Comparison of ENCODE assay signal across 8 mouse cellular contexts in genomic region chr4:154024729-154025521, GRCm38 (mm10). TPM values are rescaled to one million over a fixed set of nuclear protein-coding genes. Genes with fewer than 3 reads are reported as not detected.
DNase-seq lines count a peak whose midpoint lies in the region; ATAC-seq and TF ChIP-seq lines count a peak whose summit lies in the region.

No protein-coding gene starts in this region.

- no peak for ATAC-seq in hindbrain, embryonic 13.5 days (ENCODE audit: low FRiP score)

- no peaks in the 10 kb centered on the region for H3K79me2 ChIP-seq in liver, adult 2 months (ENCODE audit: control insufficient read depth, insufficient read depth, low read length)

- H3K27ac ChIP-seq in cortical plate, adult 2 months (ENCODE audit: insufficient read depth, low read length): peak overlapping the region; percentile 83
- no peak overlapping the region for H3K27ac ChIP-seq in hindbrain, embryonic 13.5 days
- H3K27ac ChIP-seq in liver, adult 2 months (replicated peaks; ENCODE audit: insufficient read depth, low read depth, low read length): no peak overlapping the region
- H3K27ac ChIP-seq in small intestine, adult 2 months (ENCODE audit: insufficient read depth, low read depth, low read length): no peak overlapping the region

- peaks cover 43% of the 10 kb centered on the region for H3K27me3 ChIP-seq in hindbrain, embryonic 13.5 days
- H3K27me3 ChIP-seq in liver, adult 2 months (ENCODE audit: control insufficient read depth, insufficient read depth, low read length): no peaks in the 10 kb centered on the region
- no peaks in the 10 kb centered on the region for H3K27me3 ChIP-seq in small intestine, adult 2 months (ENCODE audit: control insufficient read depth, insufficient read depth, low read length)

- peak overlapping the region; percentile 59 for H3K4me2 ChIP-seq in hindbrain, embryonic 13.5 days

- no peak for TF ChIP-seq CTCF in cortical plate, adult 2 months (IDR thresholded peaks at IDR 0.05; ENCODE audit: extremely low read depth, insufficient read depth, low read length)
- no peak for TF ChIP-seq CTCF in liver, adult 2 months (IDR thresholded peaks at IDR 0.05; ENCODE audit: low read depth, low read length)
- no peak for TF ChIP-seq CTCF in small intestine, adult 2 months (IDR thresholded peaks at IDR 0.05; ENCODE audit: extremely low read depth, insufficient read length, insufficient replicate concordance, low read depth, low read length)

- H3K4me1 ChIP-seq in cortical plate, adult 2 months (ENCODE audit: control insufficient read depth, insufficient read depth, low read length): peaks cover 11% of the 10 kb centered on the region
- peaks cover 37% of the 10 kb centered on the region for H3K4me1 ChIP-seq in hindbrain, embryonic 13.5 days (replicated peaks)
- peaks cover 6% of the 10 kb centered on the region for H3K4me1 ChIP-seq in liver, adult 2 months (ENCODE audit: control insufficient read depth, insufficient read depth, low read length)
- H3K4me1 ChIP-seq in small intestine, adult 2 months (ENCODE audit: control insufficient read depth, insufficient read depth, insufficient read length, low read length): peaks cover 9% of the 10 kb centered on the region

- peak overlapping the region; percentile 20 for H3K4me3 ChIP-seq in cortical plate, adult 2 months (ENCODE audit: insufficient read depth, low read length)
- peak overlapping the region; percentile 29 for H3K4me3 ChIP-seq in hindbrain, embryonic 13.5 days
- peak overlapping the region; percentile 86 for H3K4me3 ChIP-seq in liver, adult 2 months (ENCODE audit: insufficient read depth, low read depth, low read length)
- peak overlapping the region; percentile 61 for H3K4me3 ChIP-seq in small intestine, adult 2 months (ENCODE audit: low read depth, low read length)

- H3K9me3 ChIP-seq in hindbrain, embryonic 13.5 days: no peaks in the 10 kb centered on the region

- H3K36me3 ChIP-seq in hindbrain, embryonic 13.5 days: peaks cover 25% of the 10 kb centered on the region
- no peaks in the 10 kb centered on the region for H3K36me3 ChIP-seq in liver, adult 2 months (ENCODE audit: control insufficient read depth, insufficient read depth, low read length)
- peaks cover 9% of the 10 kb centered on the region for H3K36me3 ChIP-seq in small intestine, adult 2 months (ENCODE audit: control insufficient read depth, insufficient read depth, low read length)

- intact Hi-C loops in left cerebral cortex, postnatal 25 days (cut with DNase I): loop anchor here (5.0 kb wide), 1 partner anchor 82 kb away; no protein-coding TSS in a partner anchor
- intact Hi-C loops in left cerebral cortex, postnatal 10 days (cut with DNase I): no loop called here

- WGBS in hindbrain, embryonic 13.5 days: 40% methylated on average over 17 of the region's 17 CpGs
- 37% methylated on average over 17 of the region's 17 CpGs for WGBS in liver, adult 2 months
- 51% methylated on average over 17 of the region's 17 CpGs for WGBS in small intestine, adult 2 months

- H3K9ac ChIP-seq in hindbrain, embryonic 13.5 days: peak overlapping the region; percentile 65
- H3K9ac ChIP-seq in liver, adult 2 months (ENCODE audit: low read depth, low read length): peak overlapping the region; percentile 84

- TF ChIP-seq POLR2A in cortical plate, adult 2 months (IDR thresholded peaks at IDR 0.05; ENCODE audit: extremely low read depth, insufficient read depth, low read length): no peak
- TF ChIP-seq POLR2A in liver, adult 2 months (IDR thresholded peaks at IDR 0.05; ENCODE audit: extremely low read depth, insufficient read depth, low read length): no peak
- TF ChIP-seq POLR2A in small intestine, adult 2 months (IDR thresholded peaks at IDR 0.05; ENCODE audit: low read depth, low read length): no peak

- DNase-seq in left cerebral cortex, postnatal 25 days (ENCODE audit: low spot score in 2 of 2): peak; percentile 56 to 74
- no peak for DNase-seq in left cerebral cortex, postnatal 10 days (ENCODE audit: extremely low spot score in 1 of 2, low spot score in 2 of 2)
- DNase-seq in liver, adult 2 months (ENCODE audit: extremely low read depth, low read depth, low spot score): no peak
- no peak for DNase-seq in thymus, postnatal 0 days (ENCODE audit: low spot score)
- DNase-seq in embryo, embryonic 10 days (ENCODE audit: low spot score): no peak

RNA-seq across cellular contexts. Expression of gene Smim1, which starts 1.1 kb away (rescaled TPM):
- total RNA-seq in left cerebral cortex, postnatal 25 days (2021): 1 to 10 TPM; 9.4 to 9.8 TPM
- total RNA-seq in left cerebral cortex, postnatal 10 days (2021): 1 to 10 TPM; 2.4 to 2.8 TPM
- 21.3 and 23.5 TPM in 2 replicates for polyA plus RNA-seq in cortical plate, adult 2 months (2012; rRNA removed)
- 7.3 and 8.1 TPM in 2 replicates for polyA plus RNA-seq in hindbrain, embryonic 13.5 days (2015; fragmentation: Nextera tagmentation; extraction: Ambion mirVana)
- 6.7 and 8.1 TPM in 2 replicates for total RNA-seq in liver, adult 2 months (2014; rRNA removed)
- 12.6 and 16.9 TPM in 2 replicates for polyA plus RNA-seq in liver, adult 2 months (2012; rRNA removed)
- 6.5 and 11.0 TPM in 2 replicates for polyA plus RNA-seq in small intestine, adult 2 months (2012; rRNA removed)
- polyA plus RNA-seq in thymus, postnatal 0 days (2015; fragmentation: Nextera tagmentation; extraction: Ambion mirVana): 8.8 and 11.7 TPM in 2 replicates

RNA-seq across cellular contexts. Expression of gene Lrrc47, which starts 13.4 kb away (rescaled TPM):
- total RNA-seq in left cerebral cortex, postnatal 25 days (2021): 10 to 100 TPM; 53.6 to 63.3 TPM
- total RNA-seq in left cerebral cortex, postnatal 10 days (2021): 10 to 100 TPM; 54.8 to 58.4 TPM
- 49.4 and 50.3 TPM in 2 replicates for polyA plus RNA-seq in cortical plate, adult 2 months (2012; rRNA removed)
- 20.3 and 24.4 TPM in 2 replicates for polyA plus RNA-seq in hindbrain, embryonic 13.5 days (2015; fragmentation: Nextera tagmentation; extraction: Ambion mirVana)
- total RNA-seq in liver, adult 2 months (2014; rRNA removed): 6.5 and 8.3 TPM in 2 replicates
- polyA plus RNA-seq in liver, adult 2 months (2012; rRNA removed): 24.0 and 27.2 TPM in 2 replicates
- polyA plus RNA-seq in small intestine, adult 2 months (2012; rRNA removed): 33.6 and 63.5 TPM in 2 replicates
- 18.7 and 24.4 TPM in 2 replicates for polyA plus RNA-seq in thymus, postnatal 0 days (2015; fragmentation: Nextera tagmentation; extraction: Ambion mirVana)

RNA-seq across cellular contexts. Expression of gene Ccdc27, which starts 17.6 kb away (rescaled TPM):
- not detected for total RNA-seq in left cerebral cortex, postnatal 25 days (2021)
- total RNA-seq in left cerebral cortex, postnatal 10 days (2021): under 1 TPM; 0.43 to 0.65 TPM
- 0.04 TPM in 1 of 2 replicates, not detected in the other for polyA plus RNA-seq in cortical plate, adult 2 months (2012; rRNA removed)
- not detected in 2 replicates for polyA plus RNA-seq in hindbrain, embryonic 13.5 days (2015; fragmentation: Nextera tagmentation; extraction: Ambion mirVana)
- not detected in 2 replicates for total RNA-seq in liver, adult 2 months (2014; rRNA removed)
- polyA plus RNA-seq in liver, adult 2 months (2012; rRNA removed): not detected in 2 replicates
- not detected in 2 replicates for polyA plus RNA-seq in small intestine, adult 2 months (2012; rRNA removed)
- 0.05 TPM in 1 of 2 replicates, not detected in the other for polyA plus RNA-seq in thymus, postnatal 0 days (2015; fragmentation: Nextera tagmentation; extraction: Ambion mirVana)

RNA-seq across cellular contexts. Expression of gene Cep104, which starts 49.9 kb away (rescaled TPM):
- 10 to 100 TPM; 32.3 to 32.6 TPM for total RNA-seq in left cerebral cortex, postnatal 25 days (2021)
- 10 to 100 TPM; 23.8 to 24.0 TPM for total RNA-seq in left cerebral cortex, postnatal 10 days (2021)
- polyA plus RNA-seq in cortical plate, adult 2 months (2012; rRNA removed): 19.8 and 21.9 TPM in 2 replicates
- 16.1 and 19.9 TPM in 2 replicates for polyA plus RNA-seq in hindbrain, embryonic 13.5 days (2015; fragmentation: Nextera tagmentation; extraction: Ambion mirVana)
- 3.0 and 5.8 TPM in 2 replicates for total RNA-seq in liver, adult 2 months (2014; rRNA removed)
- 2.8 and 3.9 TPM in 2 replicates for polyA plus RNA-seq in liver, adult 2 months (2012; rRNA removed)
- 5.5 and 9.3 TPM in 2 replicates for polyA plus RNA-seq in small intestine, adult 2 months (2012; rRNA removed)
- polyA plus RNA-seq in thymus, postnatal 0 days (2015; fragmentation: Nextera tagmentation; extraction: Ambion mirVana): 11.5 and 11.7 TPM in 2 replicates

RNA-seq across cellular contexts. Expression of gene Dffb, which starts 50.0 kb away (rescaled TPM):
- total RNA-seq in left cerebral cortex, postnatal 25 days (2021): 10 to 100 TPM in 1 of 2 experiments, 1 to 10 TPM in 1; 9.3 to 12.8 TPM
- 10 to 100 TPM; 12.1 to 13.8 TPM for total RNA-seq in left cerebral cortex, postnatal 10 days (2021)
- polyA plus RNA-seq in cortical plate, adult 2 months (2012; rRNA removed): 21.9 and 22.6 TPM in 2 replicates
- polyA plus RNA-seq in hindbrain, embryonic 13.5 days (2015; fragmentation: Nextera tagmentation; extraction: Ambion mirVana): 10.1 and 12.5 TPM in 2 replicates
- total RNA-seq in liver, adult 2 months (2014; rRNA removed): 1.8 and 3.0 TPM in 2 replicates
- 5.9 and 6.3 TPM in 2 replicates for polyA plus RNA-seq in liver, adult 2 months (2012; rRNA removed)
- polyA plus RNA-seq in small intestine, adult 2 months (2012; rRNA removed): 15.4 and 30.5 TPM in 2 replicates
- polyA plus RNA-seq in thymus, postnatal 0 days (2015; fragmentation: Nextera tagmentation; extraction: Ambion mirVana): 23.3 and 25.5 TPM in 2 replicates

Comparison
In these comparisons a context has a peak if more than half of its experiments do, and no peak if none do; other contexts are left out.
1. DNase-seq: peak in left cerebral cortex, postnatal 25 days (2 of 2); none in left cerebral cortex, postnatal 10 days (0 of 2), liver, adult 2 months (single experiment), thymus, postnatal 0 days (single experiment) and embryo, embryonic 10 days (single experiment).
2. H3K4me3 ChIP-seq: peak in every context shown above with its lines; median percentile 86 in liver, adult 2 months; 61 in small intestine, adult 2 months; 29 in hindbrain, embryonic 13.5 days; 20 in cortical plate, adult 2 months.